Mouse (Mus musculus) CD8-positive naive resting alpha-beta T cell, adult 2 months (primary cell): Measurements from ENCODE around the gene Tgfb1i1.

ENCODE experiments used
- DNase-seq, 2 experiments: peaks; one replicate each; pipeline ENCODE4 v3.0.0; 2022; ENCODE audit warnings: low read depth in 2 of 2, low spot score in 2 of 2

Tgfb1i1 gene

GRCm38 (mm10) chr7:128246496-128247391, at the start of gene Tgfb1i1:
Tgfb1i1 (plus strand) TSS chr7:128246812.
- no peak for DNase-seq

- DNase-seq = no peak
Measured at GRCm38 (mm10) chr7:128201607-128202006, 45.0 kb upstream of the Tgfb1i1 start.

GRCm38 (mm10) chr7:128203071-128203470, 43.5 kb upstream of the Tgfb1i1 start:
- no peak for DNase-seq

GRCm38 (mm10) chr7:128204179-128204578, 42.4 kb upstream of the Tgfb1i1 start:
- no peak for DNase-seq

GRCm38 (mm10) chr7:128205695-128206094, 40.9 kb upstream of the Tgfb1i1 start:
- no peak for DNase-seq

GRCm38 (mm10) chr7:128206152-128206551, 40.5 kb upstream of the Tgfb1i1 start, which contains the start of gene Cox6a2:
Cox6a2 (minus strand) TSS chr7:128206387.
- no peak for DNase-seq

GRCm38 (mm10) chr7:128208187-128208586, 38.4 kb upstream of the Tgfb1i1 start:
- DNase-seq = peak; percentile 40 to 68

GRCm38 (mm10) chr7:128209826-128210225, 36.8 kb upstream of the Tgfb1i1 start:
- DNase-seq = no peak

- DNase-seq = no peak
Measured at GRCm38 (mm10) chr7:128219952-128220351, 26.7 kb upstream of the Tgfb1i1 start.

- no peak for DNase-seq
Measured at GRCm38 (mm10) chr7:128220936-128221335, 25.7 kb upstream of the Tgfb1i1 start.

- DNase-seq = no peak
Measured at GRCm38 (mm10) chr7:128231741-128232140, 14.9 kb upstream of the Tgfb1i1 start.

GRCm38 (mm10) chr7:128234796-128235195, 11.8 kb upstream of the Tgfb1i1 start:
- no peak for DNase-seq

GRCm38 (mm10) chr7:128235481-128235880, 11.1 kb upstream of the Tgfb1i1 start:
- no peak for DNase-seq

GRCm38 (mm10) chr7:128236426-128236825, 10.2 kb upstream of the Tgfb1i1 start:
- no peak for DNase-seq

- peak; percentile 65 to 71 for DNase-seq
Measured at GRCm38 (mm10) chr7:128236856-128237592, 9.6 kb upstream of the Tgfb1i1 start, which contains the start of gene Armc5. Armc5 (plus strand) TSS chr7:128237342.

- DNase-seq = no peak
Measured at GRCm38 (mm10) chr7:128237593-128237926, 9.1 kb upstream of the Tgfb1i1 start.

GRCm38 (mm10) chr7:128237927-128238778, 8.5 kb upstream of the Tgfb1i1 start, which contains the start of gene 9130023H24Rik:
9130023H24Rik (minus strand) TSS chr7:128238031.
- DNase-seq = peak; percentile 99 to 100

- peak in 1 of 2 experiments; percentile 51 for DNase-seq
Measured at GRCm38 (mm10) chr7:128238991-128239390, 7.6 kb upstream of the Tgfb1i1 start.

- no peak for DNase-seq
Measured at GRCm38 (mm10) chr7:128240131-128240784, 6.4 kb upstream of the Tgfb1i1 start.

- DNase-seq = no peak
Measured at GRCm38 (mm10) chr7:128242331-128242730, 4.3 kb upstream of the Tgfb1i1 start.
